Mouse (Mus musculus): ENCODE results near the gene Slc16a5. TPM values are rescaled to one million over a fixed set of nuclear protein-coding genes. Genes with fewer than 3 reads are reported as not detected.
"Not testable (repeated sequence)": the region's sequence is repeated elsewhere in the genome, so short reads cannot be mapped to it uniquely, and the experiment has no call there.

The Slc16a5 gene
- polyA plus RNA-seq, 1 experiment, result not detected

DNA sequence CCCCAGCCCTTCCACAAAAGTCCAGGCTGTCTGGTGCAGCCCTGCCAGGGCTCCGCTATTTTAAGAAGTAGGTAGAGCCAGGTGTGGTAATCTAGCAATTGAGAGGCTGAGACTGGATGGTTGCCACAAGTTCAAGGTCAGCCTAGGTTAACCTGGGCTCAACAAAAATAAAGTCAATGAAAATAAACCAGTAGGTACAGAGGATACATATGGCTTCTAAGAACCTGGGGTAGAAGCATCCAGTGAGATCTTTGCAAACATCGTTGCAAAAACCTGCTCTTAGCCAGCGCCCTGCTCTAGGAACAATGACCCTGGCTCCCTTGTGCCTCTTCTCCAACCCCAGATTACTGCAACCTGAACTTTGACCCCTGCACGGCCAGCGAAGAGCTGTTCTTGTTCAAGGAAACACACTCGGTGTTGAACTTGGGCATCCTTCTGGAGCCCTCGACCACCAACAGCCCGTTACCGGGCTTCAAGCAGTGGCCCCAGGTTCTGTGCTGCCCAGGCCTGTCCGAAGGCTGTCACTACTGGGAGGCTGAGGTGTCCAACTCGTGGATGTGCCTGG, 14.9 kb upstream of the Slc16a5 start:
- H3K27ac ChIP-seq (ENCODE audit: insufficient read depth, low read depth, low read length), result no peak overlapping the region
- no peaks in the 10 kb centered on the region for H3K4me1 ChIP-seq (ENCODE audit: control insufficient read depth, insufficient read depth, low read length)
- TF ChIP-seq CTCF (IDR thresholded peaks at IDR 0.05; ENCODE audit: low read depth, low read length) (no peak), POLR2A (IDR thresholded peaks at IDR 0.05; ENCODE audit: borderline replicate concordance, low read depth, low read length) (no peak)
- H3K4me3 ChIP-seq (ENCODE audit: insufficient read depth, low read length), result no peak overlapping the region

GRCm38 (mm10) chr11:115448075-115448474, 14.2 kb upstream of the Slc16a5 start:
- Histone ChIP-seq H3K4me1 (ENCODE audit: control insufficient read depth, insufficient read depth, low read length) (no peaks in the 10 kb centered on the region), H3K4me3 (ENCODE audit: insufficient read depth, low read length) (no peak overlapping the region), H3K27ac (ENCODE audit: insufficient read depth, low read depth, low read length) (no peak overlapping the region)
- TF ChIP-seq POLR2A (IDR thresholded peaks at IDR 0.05; ENCODE audit: borderline replicate concordance, low read depth, low read length), result no peak
- no peak for TF ChIP-seq CTCF (IDR thresholded peaks at IDR 0.05; ENCODE audit: low read depth, low read length)

DNA sequence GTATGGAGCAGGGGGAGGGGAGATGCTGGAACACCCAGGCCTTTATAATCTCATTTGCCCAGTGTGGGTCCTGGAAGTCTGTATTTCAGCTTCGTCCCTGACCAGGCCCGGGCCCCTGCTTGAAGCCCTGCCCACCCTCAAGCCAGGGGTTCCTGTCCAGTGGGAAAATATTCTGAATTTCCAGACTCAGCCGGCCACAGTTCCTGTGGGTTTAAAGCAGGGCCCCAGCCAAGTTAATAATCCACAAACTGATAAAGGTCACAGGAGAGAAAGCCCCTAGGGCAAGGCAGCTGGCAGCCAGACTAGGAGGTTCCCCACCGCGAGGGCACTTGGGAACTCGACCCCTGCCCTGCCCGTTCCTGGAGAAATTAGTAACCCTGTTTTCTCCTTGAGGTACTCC, 13.3 kb upstream of the Slc16a5 start:
- no peak overlapping the region for H3K4me3 ChIP-seq (ENCODE audit: insufficient read depth, low read length)
- H3K27ac ChIP-seq (ENCODE audit: insufficient read depth, low read depth, low read length), result no peak overlapping the region

DNA sequence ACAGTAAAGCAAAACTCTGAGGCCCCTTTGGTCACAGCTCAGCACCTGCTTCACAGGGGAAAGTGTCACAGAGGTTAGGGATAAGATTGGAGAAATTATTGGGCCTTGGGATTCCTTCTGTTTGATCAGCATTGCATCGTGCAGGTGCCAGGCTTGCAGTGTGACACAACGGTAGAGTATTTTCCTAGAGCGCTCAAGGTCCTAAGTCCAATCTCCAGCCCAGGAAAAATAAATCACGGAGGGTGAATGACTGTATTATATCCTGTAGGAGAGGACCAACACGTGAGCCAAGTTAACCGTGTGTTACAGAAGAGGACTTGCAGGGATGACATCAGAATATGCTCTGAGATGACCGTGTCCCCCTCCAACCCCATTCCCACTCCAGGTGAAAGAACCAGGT, 12.1 kb upstream of the Slc16a5 start:
- Histone ChIP-seq H3K4me1 (ENCODE audit: control insufficient read depth, insufficient read depth, low read length) (no peaks in the 10 kb centered on the region), H3K4me3 (ENCODE audit: insufficient read depth, low read length) (no peak overlapping the region), H3K27ac (ENCODE audit: insufficient read depth, low read depth, low read length) (no peak overlapping the region)
- TF ChIP-seq POLR2A (IDR thresholded peaks at IDR 0.05; ENCODE audit: borderline replicate concordance, low read depth, low read length) (no peak), CTCF (IDR thresholded peaks at IDR 0.05; ENCODE audit: low read depth, low read length) (no peak)

More for the DNA sequence above, 13.3 kb upstream of the Slc16a5 start:
- no peaks in the 10 kb centered on the region for H3K4me1 ChIP-seq (ENCODE audit: control insufficient read depth, insufficient read depth, low read length)
- no peak for TF ChIP-seq CTCF (IDR thresholded peaks at IDR 0.05; ENCODE audit: low read depth, low read length)
- TF ChIP-seq POLR2A (IDR thresholded peaks at IDR 0.05; ENCODE audit: borderline replicate concordance, low read depth, low read length), result no peak

- no peak overlapping the region for H3K27ac ChIP-seq (ENCODE audit: insufficient read depth, low read depth, low read length)
- TF ChIP-seq POLR2A (IDR thresholded peaks at IDR 0.05; ENCODE audit: borderline replicate concordance, low read depth, low read length) (no peak), CTCF (IDR thresholded peaks at IDR 0.05; ENCODE audit: low read depth, low read length) (no peak)
- no peak overlapping the region for H3K4me3 ChIP-seq (ENCODE audit: insufficient read depth, low read length)
- no peaks in the 10 kb centered on the region for H3K4me1 ChIP-seq (ENCODE audit: control insufficient read depth, insufficient read depth, low read length)
Measured at GRCm38 (mm10) chr11:115451781-115452241, 10.5 kb upstream of the Slc16a5 start.

DNA sequence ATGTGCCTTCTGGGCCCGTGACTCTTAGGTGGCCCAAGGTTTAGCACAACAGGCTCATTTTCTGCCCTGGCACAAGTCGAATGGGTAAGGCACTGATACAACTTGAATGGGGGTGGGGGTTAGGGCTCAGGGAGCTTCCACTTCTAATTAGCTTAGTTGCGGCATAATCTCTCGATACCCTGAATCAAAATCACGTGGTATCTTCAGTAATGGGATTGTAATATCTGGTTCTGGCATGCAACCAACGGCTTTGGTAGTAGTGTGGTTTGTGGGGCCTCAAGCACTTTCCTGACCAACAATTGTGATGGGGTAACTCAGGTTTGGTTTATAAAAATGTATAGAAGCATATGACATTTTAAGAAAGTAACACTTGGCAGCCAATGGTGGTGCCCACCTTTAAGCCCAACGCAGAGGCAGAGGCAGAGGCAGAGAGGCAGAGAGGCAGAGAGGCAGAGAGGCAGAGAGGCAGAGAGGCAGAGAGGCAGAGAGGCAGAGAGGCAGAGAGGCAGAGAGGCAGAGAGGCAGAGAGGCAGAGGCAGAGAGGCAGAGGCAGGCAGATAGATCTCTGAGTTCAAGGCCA, 9.9 kb upstream of the Slc16a5 start:
- Histone ChIP-seq H3K27ac (ENCODE audit: insufficient read depth, low read depth, low read length) (no peak overlapping the region), H3K4me1 (ENCODE audit: control insufficient read depth, insufficient read depth, low read length) (no peaks in the 10 kb centered on the region), H3K4me3 (ENCODE audit: insufficient read depth, low read length) (no peak overlapping the region)
- no peak for TF ChIP-seq CTCF (IDR thresholded peaks at IDR 0.05; ENCODE audit: low read depth, low read length)
- no peak for TF ChIP-seq POLR2A (IDR thresholded peaks at IDR 0.05; ENCODE audit: borderline replicate concordance, low read depth, low read length)

DNA sequence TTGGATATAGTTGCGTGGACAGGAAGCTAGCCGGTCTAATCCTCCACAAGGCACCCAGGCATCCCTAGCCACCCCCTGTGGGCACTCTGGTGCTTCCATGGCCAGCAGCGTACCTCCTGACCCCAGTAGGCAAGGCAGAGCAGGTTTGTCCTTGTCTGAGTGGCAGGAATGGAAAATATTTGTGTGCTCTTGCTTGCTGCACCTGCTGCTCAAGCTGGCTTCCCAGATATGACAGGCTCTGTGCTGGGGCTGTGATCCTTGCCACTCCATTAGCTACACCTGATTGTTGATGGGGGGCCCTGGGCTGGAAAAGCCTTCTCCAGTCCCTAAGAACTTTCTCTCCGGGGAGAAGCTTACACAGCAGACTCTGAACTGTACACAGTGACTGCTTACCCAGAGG, 9.0 kb upstream of the Slc16a5 start:
- TF ChIP-seq POLR2A (IDR thresholded peaks at IDR 0.05; ENCODE audit: borderline replicate concordance, low read depth, low read length), result no peak
- TF ChIP-seq CTCF (IDR thresholded peaks at IDR 0.05; ENCODE audit: low read depth, low read length), result no peak
- H3K4me1 ChIP-seq (ENCODE audit: control insufficient read depth, insufficient read depth, low read length), result no peaks in the 10 kb centered on the region
- H3K4me3 ChIP-seq (ENCODE audit: insufficient read depth, low read length), result no peak overlapping the region
- no peak overlapping the region for H3K27ac ChIP-seq (ENCODE audit: insufficient read depth, low read depth, low read length)

DNA sequence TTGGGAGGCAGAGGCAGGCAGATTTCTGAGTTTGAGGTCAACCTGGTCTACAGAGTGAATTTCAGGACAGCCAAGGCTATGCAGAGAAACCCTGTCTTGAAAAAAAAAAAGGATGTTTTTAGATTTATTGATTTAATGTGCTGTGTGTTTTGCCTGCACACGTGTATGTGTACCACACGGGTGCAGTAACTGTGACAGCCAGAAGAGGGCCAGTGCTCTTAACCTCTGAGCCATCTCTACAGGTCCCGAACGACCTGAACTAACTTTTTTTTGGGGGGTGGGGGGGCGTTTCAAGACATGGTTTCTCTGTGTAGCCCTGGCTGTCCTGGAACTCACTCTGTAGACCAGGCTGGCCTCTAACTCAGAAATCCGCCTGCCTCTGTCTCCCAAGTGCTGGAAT, 7.5 kb upstream of the Slc16a5 start:
- H3K27ac ChIP-seq (ENCODE audit: insufficient read depth, low read depth, low read length); H3K4me3 ChIP-seq (ENCODE audit: insufficient read depth, low read length); H3K4me1 ChIP-seq (ENCODE audit: control insufficient read depth, insufficient read depth, low read length): not testable (repeated sequence)

DNA sequence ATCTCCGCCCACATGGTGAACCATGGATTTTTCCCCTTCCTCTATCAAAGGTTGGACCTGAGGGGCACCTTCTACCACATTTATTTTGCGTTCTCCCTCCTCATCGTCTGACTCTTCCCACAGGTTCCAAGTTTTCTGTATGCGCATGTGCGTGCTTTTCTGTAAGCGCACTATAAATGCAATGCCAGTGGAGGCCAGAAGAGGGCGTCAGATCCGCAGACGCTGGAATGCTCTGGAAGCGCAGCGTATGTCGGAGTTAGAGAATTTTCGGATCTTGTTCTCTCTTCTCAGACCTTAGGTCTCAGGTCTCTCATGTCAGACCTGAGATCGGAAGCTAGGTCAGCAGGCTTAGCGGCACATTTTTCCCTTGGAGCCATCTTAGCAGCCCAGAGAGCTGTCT, 6.7 kb upstream of the Slc16a5 start:
- Histone ChIP-seq H3K4me1 (ENCODE audit: control insufficient read depth, insufficient read depth, low read length) (no peaks in the 10 kb centered on the region), H3K4me3 (ENCODE audit: insufficient read depth, low read length) (no peak overlapping the region), H3K27ac (ENCODE audit: insufficient read depth, low read depth, low read length) (no peak overlapping the region)
- TF ChIP-seq POLR2A (IDR thresholded peaks at IDR 0.05; ENCODE audit: borderline replicate concordance, low read depth, low read length), result no peak
- no peak; the same call in 1 of the 2 replicates for TF ChIP-seq CTCF (IDR thresholded peaks at IDR 0.05; ENCODE audit: low read depth, low read length)

GRCm38 (mm10) chr11:115456182-115456581, 6.1 kb upstream of the Slc16a5 start:
- Histone ChIP-seq H3K4me3 (ENCODE audit: insufficient read depth, low read length) (no peak overlapping the region), H3K27ac (ENCODE audit: insufficient read depth, low read depth, low read length) (no peak overlapping the region), H3K4me1 (ENCODE audit: control insufficient read depth, insufficient read depth, low read length) (no peaks in the 10 kb centered on the region)
- TF ChIP-seq CTCF (IDR thresholded peaks at IDR 0.05; ENCODE audit: low read depth, low read length) (no peak), POLR2A (IDR thresholded peaks at IDR 0.05; ENCODE audit: borderline replicate concordance, low read depth, low read length) (no peak)
